Mouse (Mus musculus) neural tube, embryonic 15.5 days (tissue): ENCODE measurements around the gene Itgb3bp. TPM values are rescaled to one million over a fixed set of nuclear protein-coding genes. Genes with fewer than 3 reads are reported as not detected.

Source experiments
- polyA plus RNA-seq: library from polyadenylated mRNA; unstranded; fragments of >200 nt; fragmentation: Nextera tagmentation; extraction: Ambion mirVana; gene quantifications from 2 replicates; pipeline ENCODE4 v1.2.1, GENCODE M21; 2015

Gene Itgb3bp
- polyA plus RNA-seq, 1 experiment from 2014 or later: 13.1 TPM

Other genes with a start within 250 kb of the Itgb3bp start
- gene Alg6, start 214.1 kb downstream of the Itgb3bp start, polyA plus RNA-seq: 12.8 and 15.4 TPM in 2 replicates
- gene Efcab7, start 100.6 kb downstream of the Itgb3bp start, polyA plus RNA-seq: 8.5 and 13.7 TPM in 2 replicates
- gene Pgm1, start 399 bp downstream of the Itgb3bp start, polyA plus RNA-seq: 91.9 and 96.9 TPM in 2 replicates
- 1.2 and 2.5 TPM in 2 replicates for gene Ror1, start 166.0 kb upstream of the Itgb3bp start, polyA plus RNA-seq